Mouse (Mus musculus) liver, postnatal 0 days (tissue): ENCODE data around the gene Gna12.

Experiments
- CTCF ChIP-seq: sonication (generic); IDR thresholded peaks from 2 replicates; pipeline ENCODE4 v1.5.1; 2016; ENCODE audit warnings: antibody characterized with exemption, low read depth
- EP300 ChIP-seq: IDR thresholded peaks from 2 replicates; pipeline ENCODE4 v1.6.1; 2016; ENCODE audit warnings: antibody characterized with exemption, low read depth, mild to moderate bottlenecking

GRCm38 (mm10) chr5:140853723-140854122 lies 23.5 kb upstream of the Gna12 start:
- no peak for TF ChIP-seq CTCF
- TF ChIP-seq EP300 = no peak
